Mouse (Mus musculus) forebrain, embryonic 12.5 days (tissue): ENCODE data around the gene Napsa. TPM values are rescaled to one million over a fixed set of nuclear protein-coding genes. Genes with fewer than 3 reads are reported as not detected.

Experiments
- ATAC-seq: fragments of 200-750 bp; cut with Nextera tagmentation; 2 replicates; pipeline ENCODE4 v1.8.0; 2017; ENCODE audit warnings: moderate TSS enrichment; ENCODE audit not compliant: low FRiP score
- H3K27ac ChIP-seq: fragments of 300-500 bp; sonication (generic); 2 replicates; pipeline ENCODE4 v1.5.1; 2016; ENCODE audit warnings: mild to moderate bottlenecking
- H3K27me3 ChIP-seq: fragments of 300-500 bp; sonication (generic); 2 replicates; pipeline ENCODE4 v1.6.1; 2016; ENCODE audit warnings: mild to moderate bottlenecking
- H3K36me3 ChIP-seq: fragments of 300-500 bp; sonication (generic); replicated peaks from 2 replicates; pipeline ENCODE4 v1.6.1; 2016; ENCODE audit warnings: mild to moderate bottlenecking
- H3K4me1 ChIP-seq: fragments of 300-500 bp; sonication (generic); 2 replicates; pipeline ENCODE4 v1.6.1; 2016
- H3K4me2 ChIP-seq: fragments of 300-500 bp; sonication (generic); 2 replicates; pipeline ENCODE4 v1.6.1; 2016; ENCODE audit warnings: mild to moderate bottlenecking, moderate library complexity
- H3K4me3 ChIP-seq: fragments of 300-500 bp; sonication (generic); replicated peaks from 2 replicates; pipeline ENCODE4 v1.5.1; 2016; ENCODE audit warnings: mild to moderate bottlenecking
- H3K9ac ChIP-seq: fragments of 300-500 bp; sonication (generic); 2 replicates; pipeline ENCODE4 v1.6.1; 2016; ENCODE audit warnings: mild to moderate bottlenecking
- H3K9me3 ChIP-seq: fragments of 300-500 bp; sonication (generic); 2 replicates; pipeline ENCODE4 v1.6.1; 2016
- WGBS: fragments of 180-500 bp; shearing (Covaris S2); methylation state at CpG from one replicate; pipeline ENCODE4 v1.1.7; 2016; 5-methylcytosine and 5-hydroxymethylcytosine counted together
- microRNA-seq: library from miRNA; unstranded; fragments of <30 nt; microRNA quantifications from one replicate; pipeline ENCODE4, GENCODE M21; 2017
- polyA plus RNA-seq: library from polyadenylated mRNA; unstranded; fragments of >200 nt; fragmentation: Nextera tagmentation; extraction: Ambion mirVana; gene quantifications from 2 replicates; pipeline ENCODE4 v1.2.1, GENCODE M21; 2016

Gene Napsa
- polyA plus RNA-seq, 1 experiment from 2014 or later, result 0.51 TPM

GRCm38 (mm10) chr7:44625241-44626067 is 53.3 kb downstream of the Napsa start:
- Histone ChIP-seq H3K9me3 (no peaks in the 10 kb centered on the region), H3K9ac (no peak overlapping the region), H3K4me3 (no peak overlapping the region), H3K36me3 (no peaks in the 10 kb centered on the region), H3K27ac (no peak overlapping the region), H3K4me2 (no peak overlapping the region), H3K4me1 (0 out of 2 replicates have a peak, but pooled peaks cover 3% of the 10 kb centered on the region), H3K27me3 (peaks cover 12% of the 10 kb centered on the region; the same call in 1 of the 2 replicates)
- ATAC-seq, result no peak
- WGBS, result 91% methylated on average over 13 of the region's 13 CpGs

DNA sequence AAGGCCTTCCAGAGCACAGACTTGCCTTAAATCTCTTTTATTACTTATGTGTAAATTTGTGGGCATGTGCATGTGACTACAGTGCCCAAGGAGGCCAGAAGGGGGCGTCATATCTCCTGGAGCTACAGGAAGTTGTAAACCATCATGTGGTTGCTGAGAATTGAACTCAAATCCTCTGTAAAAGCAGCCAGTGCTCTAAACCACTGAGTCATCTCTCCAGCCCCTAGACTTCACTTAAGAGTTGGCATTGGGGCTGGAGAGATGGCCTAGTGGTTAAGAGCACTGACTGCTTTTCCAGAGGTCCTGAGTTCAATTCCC is 53.8 kb downstream of the Napsa start:
- 0 out of 2 replicates have a peak, but pooled peaks cover 3% of the 10 kb centered on the region for H3K4me1 ChIP-seq
- no peak overlapping the region for H3K4me3 ChIP-seq
- H3K27ac ChIP-seq, result no peak overlapping the region
- peaks cover 12% of the 10 kb centered on the region; the same call in 1 of the 2 replicates for H3K27me3 ChIP-seq
- H3K4me2 ChIP-seq, result no peak overlapping the region
- H3K9ac ChIP-seq, result no peak overlapping the region
- no peaks in the 10 kb centered on the region for H3K9me3 ChIP-seq
- WGBS, result 55% methylated on average over 1 of the region's 1 CpGs
- no peak for ATAC-seq
- no peaks in the 10 kb centered on the region for H3K36me3 ChIP-seq

- WGBS, result 89% methylated on average over 11 of the region's 13 CpGs
- 0 out of 2 replicates have a peak, but pooled peaks cover 3% of the 10 kb centered on the region for H3K4me1 ChIP-seq
- H3K27ac ChIP-seq, result no peak overlapping the region
- no peak overlapping the region for H3K4me3 ChIP-seq
- H3K27me3 ChIP-seq, result peaks cover 12% of the 10 kb centered on the region
- H3K36me3 ChIP-seq, result no peaks in the 10 kb centered on the region
- no peaks in the 10 kb centered on the region for H3K9me3 ChIP-seq
- H3K9ac ChIP-seq, result no peak overlapping the region
- H3K4me2 ChIP-seq, result no peak overlapping the region
- no peak for ATAC-seq
Measured at GRCm38 (mm10) chr7:44626966-44627365, 54.8 kb downstream of the Napsa start.

GRCm38 (mm10) chr7:44628402-44629034 is 56.3 kb downstream of the Napsa start:
- WGBS, result 92% methylated on average over 15 of the region's 15 CpGs
- Histone ChIP-seq H3K4me1 (0 out of 2 replicates have a peak, but pooled peaks cover 3% of the 10 kb centered on the region), H3K9ac (no peak overlapping the region), H3K9me3 (no peaks in the 10 kb centered on the region), H3K27ac (no peak overlapping the region), H3K27me3 (peaks cover 17% of the 10 kb centered on the region), H3K4me3 (no peak overlapping the region), H3K36me3 (no peaks in the 10 kb centered on the region), H3K4me2 (no peak overlapping the region)
- ATAC-seq, result no peak

GRCm38 (mm10) chr7:44630437-44630836 is 58.3 kb downstream of the Napsa start:
- 76% methylated on average over 13 of the region's 13 CpGs for WGBS
- no peaks in the 10 kb centered on the region for H3K4me1 ChIP-seq
- no peak overlapping the region for H3K4me3 ChIP-seq
- no peak overlapping the region for H3K4me2 ChIP-seq
- no peak overlapping the region for H3K27ac ChIP-seq
- H3K36me3 ChIP-seq, result no peaks in the 10 kb centered on the region
- no peak for ATAC-seq
- peaks cover 19% of the 10 kb centered on the region for H3K27me3 ChIP-seq
- no peaks in the 10 kb centered on the region for H3K9me3 ChIP-seq
- no peak overlapping the region for H3K9ac ChIP-seq

DNA sequence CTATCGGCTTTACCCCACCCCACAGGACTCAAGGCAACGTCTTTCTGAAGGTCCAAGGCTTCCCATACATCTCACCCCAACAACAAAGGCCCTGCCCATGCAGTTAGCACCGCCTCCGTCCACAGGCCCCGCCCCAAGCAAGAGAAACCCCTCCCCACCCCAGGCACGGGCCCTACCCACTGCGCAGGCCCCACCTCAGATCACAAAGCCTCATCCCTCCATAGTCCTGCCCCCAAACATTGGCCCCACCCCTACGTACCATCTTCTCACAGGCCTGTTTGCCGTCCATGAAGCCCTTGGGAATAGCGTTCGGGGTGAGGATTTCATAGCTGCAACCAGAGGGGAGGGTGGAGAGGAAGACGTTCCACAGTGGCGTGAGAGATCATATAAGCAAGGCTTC is 60.5 kb downstream of the Napsa start:
- Histone ChIP-seq H3K4me1 (no peaks in the 10 kb centered on the region), H3K27me3 (peaks cover 33% of the 10 kb centered on the region), H3K4me3 (no peak overlapping the region), H3K36me3 (no peaks in the 10 kb centered on the region), H3K9me3 (no peaks in the 10 kb centered on the region), H3K27ac (no peak overlapping the region), H3K4me2 (no peak overlapping the region), H3K9ac (no peak overlapping the region)
- no peak for ATAC-seq
- WGBS, result 27% methylated on average over 13 of the region's 13 CpGs

- Histone ChIP-seq H3K36me3 (no peaks in the 10 kb centered on the region), H3K27ac (no peak overlapping the region), H3K4me1 (no peaks in the 10 kb centered on the region), H3K9me3 (no peaks in the 10 kb centered on the region), H3K4me3 (no peak overlapping the region), H3K27me3 (peaks cover 41% of the 10 kb centered on the region), H3K4me2 (no peak overlapping the region), H3K9ac (no peak overlapping the region)
- no peak for ATAC-seq
- 16% methylated on average over 15 of the region's 15 CpGs for WGBS
Measured at GRCm38 (mm10) chr7:44633407-44633806, 61.2 kb downstream of the Napsa start.

Small RNA genes lying within 50 kb of the gene (microRNA-seq; reads per million reads assigned to microRNA genes)
- gene Mir7053, result 0.97 reads per million

Other genes starting within 250 kb of the Napsa start
- gene Syt3, start 188.3 kb upstream of the Napsa start, polyA plus RNA-seq, result 5.5 and 6.6 TPM in 2 replicates
- 0.86 and 1.5 TPM in 2 replicates for gene 1700008O03Rik, start 186.6 kb upstream of the Napsa start, polyA plus RNA-seq
- 10.6 and 12.0 TPM in 2 replicates for gene Lrrc4b, start 143.4 kb upstream of the Napsa start, polyA plus RNA-seq
- gene Aspdh, start 107.0 kb upstream of the Napsa start, polyA plus RNA-seq, result 4.8 TPM in 2 replicates
- gene Josd2, start 104.4 kb upstream of the Napsa start, polyA plus RNA-seq, result 47.2 and 56.8 TPM in 2 replicates
- gene Emc10, start 75.9 kb upstream of the Napsa start, polyA plus RNA-seq, result 121 and 125 TPM in 2 replicates
- 29.8 and 34.2 TPM in 2 replicates for gene Fam71e1, start 75.8 kb upstream of the Napsa start, polyA plus RNA-seq
- gene Mybpc2, start 47.7 kb upstream of the Napsa start, polyA plus RNA-seq, result 0.13 and 0.17 TPM in 2 replicates
- gene Spib, start 40.3 kb upstream of the Napsa start, polyA plus RNA-seq, result not detected in 2 replicates
- gene Pold1, start 23.5 kb upstream of the Napsa start, polyA plus RNA-seq, result 111 and 126 TPM in 2 replicates
- 72.7 and 73.5 TPM in 2 replicates for gene Nr1h2, start 18.4 kb upstream of the Napsa start, polyA plus RNA-seq
- gene Kcnc3, start 18.3 kb downstream of the Napsa start, polyA plus RNA-seq, result 1.7 and 1.9 TPM in 2 replicates
- 2.1 and 2.3 TPM in 2 replicates for gene Myh14, start 98.5 kb downstream of the Napsa start, polyA plus RNA-seq
- gene Izumo2, start 136.4 kb downstream of the Napsa start, polyA plus RNA-seq, result not detected in 2 replicates
- gene Vrk3, start 176.0 kb downstream of the Napsa start, polyA plus RNA-seq, result 39.1 and 42.0 TPM in 2 replicates
- gene Zfp473, start 178.7 kb downstream of the Napsa start, polyA plus RNA-seq, result 2.3 and 2.4 TPM in 2 replicates
- gene Nup62, start 243.7 kb downstream of the Napsa start, polyA plus RNA-seq, result 94.6 and 105 TPM in 2 replicates
- 2.3 and 2.5 TPM in 2 replicates for gene Il4i1, start 244.0 kb downstream of the Napsa start, polyA plus RNA-seq
- 6.9 and 7.1 TPM in 2 replicates for gene Atf5, start 244.3 kb downstream of the Napsa start, polyA plus RNA-seq